Mouse (Mus musculus) hindlimb bud, embryonic 11.5 days (tissue): Measurements from ENCODE around the gene Shc3.

ENCODE experiments used
- DNase-seq: peaks from one replicate; pipeline ENCODE4 v3.0.0-alpha.2; 2012; ENCODE audit warnings: low read depth, low spot score; ENCODE audit errors: extremely low spot score

Gene Shc3

GRCm38 (mm10) chr13:51569685-51570068, 458 bp upstream of the Shc3 start:
- DNase-seq: no peak

- no peak for DNase-seq
These were observed 718 bp downstream of the Shc3 start for GRCm38 (mm10) chr13:51568501-51568901.

- no peak for DNase-seq
These were observed 1.8 kb downstream of the Shc3 start for GRCm38 (mm10) chr13:51567411-51567851.

- no peak for DNase-seq
These were observed 2.2 kb downstream of the Shc3 start for GRCm38 (mm10) chr13:51567078-51567395.

GRCm38 (mm10) chr13:51566371-51567077, 2.7 kb downstream of the Shc3 start:
- no peak for DNase-seq

- no peak for DNase-seq
These were observed 4.5 kb downstream of the Shc3 start for GRCm38 (mm10) chr13:51564741-51565140.

- no peak for DNase-seq
These were observed 15.9 kb downstream of the Shc3 start for GRCm38 (mm10) chr13:51553343-51553742.

- DNase-seq: no peak
These were observed 17.0 kb downstream of the Shc3 start for GRCm38 (mm10) chr13:51552233-51552632.

- DNase-seq: no peak
These were observed 17.4 kb downstream of the Shc3 start for GRCm38 (mm10) chr13:51551824-51552223.

GRCm38 (mm10) chr13:51539816-51540215, 29.4 kb downstream of the Shc3 start:
- no peak for DNase-seq

- no peak for DNase-seq
These were observed 33.9 kb downstream of the Shc3 start for GRCm38 (mm10) chr13:51535326-51535725.

- DNase-seq: no peak
These were observed 42.7 kb downstream of the Shc3 start for GRCm38 (mm10) chr13:51526480-51526879.

GRCm38 (mm10) chr13:51524316-51524715, 44.9 kb downstream of the Shc3 start:
- no peak for DNase-seq

- DNase-seq: no peak
These were observed 45.9 kb downstream of the Shc3 start for GRCm38 (mm10) chr13:51523311-51523710.

GRCm38 (mm10) chr13:51518880-51519279, 50.3 kb downstream of the Shc3 start:
- no peak for DNase-seq

- no peak for DNase-seq
These were observed 51.3 kb downstream of the Shc3 start for GRCm38 (mm10) chr13:51517943-51518342.

- DNase-seq: no peak
These were observed 60.4 kb downstream of the Shc3 start for GRCm38 (mm10) chr13:51508836-51509235.

- no peak for DNase-seq
These were observed 63.5 kb downstream of the Shc3 start for GRCm38 (mm10) chr13:51505711-51506110.

GRCm38 (mm10) chr13:51499769-51500168, 69.5 kb downstream of the Shc3 start:
- DNase-seq: no peak

GRCm38 (mm10) chr13:51493676-51494075, 75.5 kb downstream of the Shc3 start:
- no peak for DNase-seq

- DNase-seq: no peak
These were observed 77.4 kb downstream of the Shc3 start for GRCm38 (mm10) chr13:51491649-51492435.

GRCm38 (mm10) chr13:51490195-51490594, 79.0 kb downstream of the Shc3 start:
- DNase-seq: no peak
